Mouse (Mus musculus) forebrain, embryonic 11.5 days (tissue): ENCODE measurements around the gene Fam71f2. TPM values are rescaled to one million over a fixed set of nuclear protein-coding genes. Genes with fewer than 3 reads are reported as not detected.

Experiments
- ATAC-seq: fragments of 200-750 bp; cut with Nextera tagmentation; replicated peaks from 2 replicates; pipeline ENCODE4 v1.8.0; 2017; ENCODE audit warnings: moderate TSS enrichment; ENCODE audit not compliant: low FRiP score
- DNase-seq: peaks from one replicate; pipeline ENCODE4 v3.0.0-alpha.2; 2017; ENCODE audit warnings: low spot score
- H3K27ac ChIP-seq: fragments of 300-500 bp; sonication (generic); 2 replicates; pipeline ENCODE4 v1.5.1; 2014; ENCODE audit warnings: low read depth, low read length
- H3K27me3 ChIP-seq: fragments of 300-500 bp; sonication (generic); 2 replicates; pipeline ENCODE4 v1.6.1; 2014; ENCODE audit warnings: mild to moderate bottlenecking, low read length, mixed read lengths; ENCODE audit not compliant: control insufficient read depth, insufficient read depth
- H3K36me3 ChIP-seq: fragments of 300-500 bp; sonication (generic); 2 replicates; pipeline ENCODE4 v1.6.1; 2014; ENCODE audit warnings: mild to moderate bottlenecking, low read length, moderate library complexity, mixed read lengths; ENCODE audit not compliant: control insufficient read depth, insufficient read depth
- H3K4me1 ChIP-seq: fragments of 300-500 bp; sonication (generic); replicated peaks from 2 replicates; pipeline ENCODE4 v1.6.1; 2014; ENCODE audit warnings: low read length, mixed read lengths; ENCODE audit not compliant: control insufficient read depth, insufficient read depth
- H3K4me2 ChIP-seq: fragments of 300-500 bp; sonication (generic); 2 replicates; pipeline ENCODE4 v1.6.1; 2014; ENCODE audit warnings: low read depth, mild to moderate bottlenecking, low read length, moderate library complexity, mixed read lengths; ENCODE audit not compliant: severe bottlenecking
- H3K4me3 ChIP-seq: fragments of 300-500 bp; sonication (generic); 2 replicates; pipeline ENCODE4 v1.5.1; 2014; ENCODE audit warnings: low read depth, low read length
- H3K9ac ChIP-seq: fragments of 300-500 bp; sonication (generic); 2 replicates; pipeline ENCODE4 v1.6.1; 2014; ENCODE audit warnings: low read length
- H3K9me3 ChIP-seq: fragments of 300-500 bp; sonication (generic); 2 replicates; pipeline ENCODE4 v1.6.1; 2016; ENCODE audit warnings: low read length, mixed read lengths; ENCODE audit not compliant: control insufficient read depth
- WGBS: fragments of 180-500 bp; shearing (Covaris S2); extraction: QIAGEN DNeasy Blood & Tissue Kit; methylation state at CpG from one replicate; pipeline ENCODE4 v1.1.7; 2014; 5-methylcytosine and 5-hydroxymethylcytosine counted together
- polyA plus RNA-seq: library from polyadenylated mRNA; unstranded; fragments of >200 nt; fragmentation: Nextera tagmentation; extraction: Ambion mirVana; gene quantifications from 2 replicates; pipeline ENCODE4 v1.2.1, GENCODE M21; 2014

Fam71f2 gene
- polyA plus RNA-seq, 1 experiment from 2014 or later, result 0.52 TPM

DNA sequence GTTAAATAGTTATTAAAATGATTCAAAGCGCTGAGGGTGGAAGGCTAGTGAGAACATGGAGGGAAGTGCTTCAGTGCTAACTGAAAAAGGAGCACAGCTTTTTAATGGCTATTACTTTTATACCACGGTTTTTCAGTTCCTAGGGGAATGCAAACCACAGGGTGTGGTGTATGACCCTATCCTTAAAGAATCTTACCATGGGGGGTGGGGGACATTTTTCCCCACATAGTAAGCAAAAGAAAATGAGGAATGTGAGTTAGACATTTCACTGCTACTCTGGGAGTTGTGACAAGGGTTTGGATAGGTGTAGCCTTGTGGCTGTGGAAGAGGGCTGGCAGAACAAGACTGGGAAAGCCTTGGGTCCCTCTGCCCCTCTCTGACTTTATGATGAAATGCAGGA is 37.9 kb downstream of the Fam71f2 start:
- no peak for ATAC-seq

DNA sequence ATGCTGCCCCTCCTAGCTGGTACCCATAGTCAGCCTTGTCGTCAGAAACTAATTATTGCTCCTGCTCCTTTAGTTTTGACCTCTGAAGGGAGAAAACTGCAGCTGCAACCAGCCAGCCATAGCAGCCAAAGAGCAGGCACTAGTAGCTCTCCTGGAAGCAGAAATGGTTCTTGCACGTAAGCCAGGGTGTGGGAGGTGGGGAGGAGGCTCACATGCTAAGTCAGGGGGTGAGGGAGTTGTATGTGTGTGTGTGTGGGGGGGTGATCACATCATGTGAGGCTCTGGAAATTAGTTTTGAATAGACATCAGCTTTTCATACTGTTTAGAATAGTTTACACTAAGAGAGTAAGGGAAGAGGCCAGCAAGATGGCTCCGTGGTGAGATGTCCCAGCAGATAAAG is 38.5 kb downstream of the Fam71f2 start:
- H3K4me3 ChIP-seq, result no peak overlapping the region
- no peak overlapping the region for H3K4me2 ChIP-seq
- H3K4me1 ChIP-seq, result no peaks in the 10 kb centered on the region
- 76% methylated on average over 3 of the region's 3 CpGs for WGBS
- H3K27ac ChIP-seq, result no peak overlapping the region
- ATAC-seq, result no peak
- H3K36me3 ChIP-seq, result no peaks in the 10 kb centered on the region
- H3K9ac ChIP-seq, result no peak overlapping the region
- DNase-seq, result no peak
- H3K27me3 ChIP-seq, result no peaks in the 10 kb centered on the region
- no peaks in the 10 kb centered on the region for H3K9me3 ChIP-seq

More for the DNA sequence above, 37.9 kb downstream of the Fam71f2 start:
- DNase-seq, result no peak
- WGBS, result 75% methylated on average over 2 of the region's 2 CpGs
- H3K9ac ChIP-seq, result no peak overlapping the region
- no peaks in the 10 kb centered on the region for H3K4me1 ChIP-seq
- H3K27ac ChIP-seq, result no peak overlapping the region
- H3K9me3 ChIP-seq, result no peaks in the 10 kb centered on the region
- H3K27me3 ChIP-seq, result no peaks in the 10 kb centered on the region
- H3K4me2 ChIP-seq, result no peak overlapping the region
- no peaks in the 10 kb centered on the region for H3K36me3 ChIP-seq
- no peak overlapping the region for H3K4me3 ChIP-seq

GRCm38 (mm10) chr6:29318879-29319278 is 39.5 kb downstream of the Fam71f2 start, which contains the start of gene Fam71f1:
Gene Fam71f1, plus strand, starts transcription at chr6:29319140.
- no peak within 1 kb of the TSS for H3K4me2 ChIP-seq
- H3K27ac ChIP-seq, result no peak within 1 kb of the TSS
- no peaks in the 10 kb centered on the region for H3K36me3 ChIP-seq
- no peaks in the 10 kb centered on the region for H3K9me3 ChIP-seq
- DNase-seq (no peak), ATAC-seq (no peak)
- no peaks in the 10 kb centered on the region for H3K4me1 ChIP-seq
- no peak within 1 kb of the TSS for H3K4me3 ChIP-seq
- no peak within 1 kb of the TSS for H3K9ac ChIP-seq
- H3K27me3 ChIP-seq, result no peaks in the 10 kb centered on the region
- WGBS, result 79% methylated on average over 5 of the region's 5 CpGs

- no peaks in the 10 kb centered on the region for H3K4me1 ChIP-seq
- ATAC-seq (no peak), DNase-seq (no peak)
- no peaks in the 10 kb centered on the region for H3K9me3 ChIP-seq
- no peak overlapping the region for H3K4me2 ChIP-seq
- no peak overlapping the region for H3K9ac ChIP-seq
- no peaks in the 10 kb centered on the region for H3K27me3 ChIP-seq
- H3K36me3 ChIP-seq, result no peaks in the 10 kb centered on the region
- no peak overlapping the region for H3K4me3 ChIP-seq
- 84% methylated on average over 6 of the region's 6 CpGs for WGBS
- H3K27ac ChIP-seq, result no peak overlapping the region
These were observed 42.2 kb downstream of the Fam71f2 start for GRCm38 (mm10) chr6:29321586-29321985.

- WGBS, result 88% methylated on average over 7 of the region's 7 CpGs
- Histone ChIP-seq H3K27ac (no peak overlapping the region), H3K4me3 (no peak overlapping the region), H3K9me3 (no peaks in the 10 kb centered on the region), H3K27me3 (no peaks in the 10 kb centered on the region), H3K36me3 (no peaks in the 10 kb centered on the region), H3K4me1 (no peaks in the 10 kb centered on the region), H3K9ac (no peak overlapping the region), H3K4me2 (no peak overlapping the region)
- DNase-seq (no peak), ATAC-seq (no peak)
These were observed 42.8 kb downstream of the Fam71f2 start for GRCm38 (mm10) chr6:29322147-29322546.

DNA sequence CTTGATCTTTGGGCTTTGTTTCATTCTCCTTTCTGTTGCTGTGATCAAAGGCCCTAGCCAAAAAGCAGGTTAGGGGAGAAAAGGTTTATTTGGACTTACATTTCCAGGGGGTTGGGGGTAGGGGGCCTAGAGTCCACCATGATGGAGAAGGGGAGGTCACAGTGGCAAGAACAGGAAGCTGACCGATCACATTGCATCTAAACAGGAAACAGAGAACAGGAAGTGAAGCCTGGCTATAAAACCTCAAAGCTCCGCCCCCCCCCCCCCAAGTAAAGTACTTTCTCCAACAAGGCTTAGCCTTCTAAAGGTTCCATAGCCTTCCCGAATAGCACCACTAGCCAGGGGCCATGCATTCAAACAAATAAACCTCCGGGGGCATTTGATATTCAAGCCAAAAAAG is 43.3 kb downstream of the Fam71f2 start:
- Histone ChIP-seq H3K36me3 (no peaks in the 10 kb centered on the region), H3K9ac (no peak overlapping the region), H3K4me3 (no peak overlapping the region), H3K4me2 (no peak overlapping the region), H3K27ac (no peak overlapping the region), H3K27me3 (no peaks in the 10 kb centered on the region), H3K4me1 (no peaks in the 10 kb centered on the region), H3K9me3 (no peaks in the 10 kb centered on the region)
- no peak for ATAC-seq
- DNase-seq, result no peak
- WGBS, result 76% methylated on average over 4 of the region's 4 CpGs

DNA sequence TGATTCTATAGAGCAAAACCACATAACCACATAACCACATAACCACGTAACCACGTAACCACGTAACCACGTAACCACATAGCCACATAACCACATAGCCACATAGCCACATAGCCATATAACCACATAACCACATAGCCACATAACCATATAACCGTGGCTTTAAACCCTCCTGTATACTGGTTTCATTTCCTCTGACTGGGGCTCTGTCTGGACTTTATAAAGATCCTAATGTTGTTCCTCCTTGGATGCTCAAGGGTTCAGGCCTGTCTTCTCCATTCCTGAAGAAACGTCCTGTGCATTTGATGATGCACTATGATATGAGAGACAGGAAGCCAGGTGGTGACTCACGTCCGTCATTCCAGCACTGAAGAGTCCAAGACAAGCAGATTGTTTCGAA is 47.6 kb downstream of the Fam71f2 start:
- Histone ChIP-seq H3K36me3 (no peaks in the 10 kb centered on the region), H3K27ac (no peak overlapping the region), H3K4me1 (no peaks in the 10 kb centered on the region), H3K27me3 (no peaks in the 10 kb centered on the region), H3K4me3 (no peak overlapping the region), H3K9ac (no peak overlapping the region), H3K9me3 (no peaks in the 10 kb centered on the region), H3K4me2 (no peak overlapping the region)
- 88% methylated on average over 9 of the region's 9 CpGs for WGBS
- ATAC-seq (no peak), DNase-seq (no peak)

GRCm38 (mm10) chr6:29329514-29329913 is 50.1 kb downstream of the Fam71f2 start:
- Histone ChIP-seq H3K27me3 (no peaks in the 10 kb centered on the region), H3K9me3 (no peaks in the 10 kb centered on the region), H3K36me3 (no peaks in the 10 kb centered on the region), H3K27ac (no peak overlapping the region), H3K4me2 (no peak overlapping the region), H3K9ac (no peak overlapping the region), H3K4me1 (no peaks in the 10 kb centered on the region), H3K4me3 (no peak overlapping the region)
- WGBS, result 71% methylated on average over 4 of the region's 4 CpGs
- ATAC-seq (no peak), DNase-seq (no peak)
